Mouse (Mus musculus) inflammation-experienced regulatory T-cells, adult 6 months (primary cell): Measurements from ENCODE around the gene Zfp219. TPM values are rescaled to one million over a fixed set of nuclear protein-coding genes. Genes with fewer than 3 reads are reported as not detected.
A peak's percentile ranks its signal among the peaks of the same experiment; 100 is the strongest.
"Not testable (repeated sequence)": the region's sequence is repeated elsewhere in the genome, so short reads cannot be mapped to it uniquely, and the experiment has no call there.

ENCODE experiments used
- ATAC-seq: one replicate; pipeline ENCODE4 v1.8.0; 2017
- polyA plus RNA-seq, 3 experiments: library from polyadenylated mRNA; unstranded; fragments of 100-300 nt; shearing (Covaris generic); gene quantifications; one replicate each; pipeline ENCODE4 v1.2.1; 2017

Gene Zfp219
- polyA plus RNA-seq = 1 to 10 TPM; 1.4 to 1.9 (median 1.6) TPM

DNA sequence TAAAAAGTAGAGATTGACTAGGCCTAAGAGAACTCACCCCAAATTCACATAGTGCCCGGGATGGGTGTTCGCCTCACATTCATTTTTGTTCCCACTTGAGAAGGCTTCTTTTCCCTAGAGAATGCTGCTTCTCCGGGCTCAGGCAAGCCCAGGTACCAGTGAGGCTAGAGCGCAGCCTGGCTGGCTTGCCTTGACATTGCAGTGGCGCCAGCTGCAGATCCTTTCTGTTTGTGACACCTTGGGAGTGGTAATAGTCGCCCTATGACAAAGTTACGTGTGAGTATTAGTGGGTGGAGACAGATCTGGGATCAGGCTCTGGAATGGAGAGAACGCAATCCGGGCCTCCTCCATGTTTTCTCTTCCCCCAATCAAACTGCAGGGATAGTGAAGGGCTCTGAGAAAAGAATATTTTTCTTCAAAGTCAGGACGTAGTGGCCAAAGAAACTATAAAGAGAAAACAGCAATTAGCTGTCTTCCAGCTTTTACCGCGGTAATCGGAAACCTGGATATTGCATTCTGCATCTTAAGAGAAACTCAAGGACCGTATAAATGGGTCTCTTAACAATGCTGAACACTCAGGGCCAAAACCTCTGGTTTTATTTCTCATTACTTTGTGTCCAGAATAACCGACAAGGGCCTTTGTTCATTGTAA, at the start of gene Zfp219:
Gene Zfp219 (minus strand): TSS at position 248 of the 652 bp plus-strand sequence.
- ATAC-seq = peak; percentile 13

DNA sequence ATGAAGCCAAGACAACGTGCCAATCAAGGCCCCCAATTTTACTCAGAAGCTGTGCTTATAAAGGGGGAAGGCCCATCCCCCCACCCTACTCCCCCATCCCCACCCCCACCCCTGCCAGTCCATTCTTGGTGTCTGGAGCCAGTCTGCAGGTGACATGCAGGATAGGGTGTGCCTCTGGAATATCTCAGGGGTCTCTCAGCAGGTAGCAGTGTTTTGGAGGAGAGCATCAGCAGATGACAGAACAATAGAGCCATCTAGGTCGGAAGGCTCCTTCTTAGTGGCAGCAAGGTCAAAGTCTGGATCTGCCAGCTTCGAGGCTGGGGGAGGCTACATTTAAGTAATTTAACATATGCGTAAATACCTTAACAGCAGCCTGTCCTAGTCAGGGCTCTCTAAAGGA, 45.6 kb upstream of the Zfp219 start:
- ATAC-seq = no peak

DNA sequence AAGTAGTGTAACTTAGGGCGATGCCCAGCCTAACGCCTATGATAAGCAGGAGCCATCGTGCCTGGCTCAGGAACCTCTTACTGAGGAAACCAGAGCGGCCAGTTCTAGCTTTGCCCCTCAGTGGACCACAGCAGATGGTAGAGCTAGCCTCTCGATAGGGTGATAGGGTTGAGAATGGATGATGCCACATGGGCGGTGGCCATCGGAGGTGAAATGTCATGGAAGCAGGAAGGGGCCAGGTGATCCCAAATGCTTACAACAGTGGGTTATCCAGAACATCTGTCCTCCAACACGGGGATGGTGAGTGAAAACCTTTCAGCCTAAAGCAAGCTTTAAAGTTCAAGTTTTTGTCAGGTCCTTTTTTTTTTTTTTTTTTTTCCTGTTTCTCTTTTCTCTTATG, 41.3 kb upstream of the Zfp219 start:
- no peak for ATAC-seq

DNA sequence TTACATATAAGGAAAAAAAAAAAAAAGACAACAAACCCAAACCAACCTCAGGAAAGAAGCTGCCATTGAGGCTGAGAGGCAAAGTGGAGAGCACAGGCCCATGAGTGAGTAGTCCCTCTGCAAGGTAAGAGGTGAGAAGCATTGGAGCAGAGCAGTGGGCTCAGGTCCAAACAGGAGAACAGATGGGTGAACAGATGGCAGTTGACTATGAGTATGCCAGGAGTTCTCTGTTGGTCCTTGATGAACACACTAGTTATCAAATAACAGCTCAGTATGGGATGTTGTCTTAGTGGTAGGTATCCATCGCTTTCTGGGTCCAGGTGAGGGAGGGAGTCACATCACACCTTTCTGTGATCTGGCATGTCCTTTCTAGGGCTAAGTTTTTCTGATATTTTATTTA, 40.3 kb upstream of the Zfp219 start:
- no peak for ATAC-seq

DNA sequence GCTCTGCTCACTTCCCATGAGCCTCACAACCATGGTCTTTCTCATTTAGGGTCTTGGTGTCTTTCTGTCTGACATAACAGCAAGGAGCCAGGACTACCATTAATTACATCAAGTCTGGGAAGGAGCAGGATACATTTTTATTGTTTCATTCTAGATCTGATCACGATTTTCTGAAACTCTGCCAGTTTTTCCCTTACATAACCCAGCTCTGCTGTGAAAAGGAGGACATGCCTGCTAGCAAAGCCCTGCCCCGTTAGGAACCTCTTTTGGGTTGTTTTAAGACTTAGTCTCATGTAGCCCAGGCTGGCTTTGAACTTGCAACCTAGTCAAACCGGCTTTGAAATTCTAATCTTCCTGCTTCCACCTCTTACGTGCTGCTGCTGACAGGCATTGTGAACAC, 39.4 kb upstream of the Zfp219 start:
- no peak for ATAC-seq

DNA sequence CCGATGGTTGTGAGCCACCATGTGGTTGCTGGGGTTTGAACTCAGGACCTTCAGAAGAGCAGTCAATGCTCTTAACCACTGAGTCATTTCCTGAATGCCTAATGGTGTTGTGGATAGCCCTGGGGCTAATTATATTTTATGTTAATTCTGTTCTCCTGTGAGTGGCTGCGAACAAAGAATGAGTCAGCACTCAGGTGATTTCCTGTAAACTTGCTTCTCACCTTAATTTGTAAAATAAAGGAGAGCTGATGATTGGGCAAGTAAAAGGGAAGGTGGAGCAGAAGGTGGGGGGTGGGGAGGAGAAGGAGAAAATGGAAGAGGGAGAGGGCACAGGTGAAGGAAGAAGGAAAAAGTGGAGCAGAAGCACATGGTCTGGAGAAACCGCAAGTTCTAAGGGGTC, 32.2 kb upstream of the Zfp219 start:
- not testable (repeated sequence) for ATAC-seq

DNA sequence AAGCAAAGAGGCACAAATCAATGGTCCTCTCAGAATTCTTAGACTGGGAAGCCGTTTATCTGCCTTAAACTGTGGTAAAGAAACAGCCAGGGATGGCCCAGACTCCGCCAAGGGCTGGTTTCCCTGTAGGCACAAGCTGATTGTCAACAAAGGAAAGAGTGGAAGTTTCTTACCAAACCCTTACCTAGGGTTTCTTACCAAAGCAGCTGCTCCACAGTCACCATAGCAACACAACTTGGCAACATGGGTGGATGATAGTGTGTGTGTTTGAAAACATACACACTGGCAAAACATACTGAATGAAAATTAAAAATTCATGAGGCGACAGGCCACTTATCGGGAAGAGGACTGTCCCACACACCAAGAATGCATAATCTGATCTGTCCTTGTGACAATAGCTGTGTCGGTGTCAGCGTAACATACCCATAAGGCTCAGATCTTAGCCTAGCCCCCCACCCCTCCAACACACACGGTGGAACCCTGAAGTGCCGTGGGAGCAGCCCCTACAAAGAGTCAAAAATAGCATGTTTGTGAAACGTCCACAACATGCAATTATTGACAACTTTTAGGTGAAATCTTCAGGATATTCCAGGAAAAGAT, 25.5 kb upstream of the Zfp219 start:
- ATAC-seq = no peak

DNA sequence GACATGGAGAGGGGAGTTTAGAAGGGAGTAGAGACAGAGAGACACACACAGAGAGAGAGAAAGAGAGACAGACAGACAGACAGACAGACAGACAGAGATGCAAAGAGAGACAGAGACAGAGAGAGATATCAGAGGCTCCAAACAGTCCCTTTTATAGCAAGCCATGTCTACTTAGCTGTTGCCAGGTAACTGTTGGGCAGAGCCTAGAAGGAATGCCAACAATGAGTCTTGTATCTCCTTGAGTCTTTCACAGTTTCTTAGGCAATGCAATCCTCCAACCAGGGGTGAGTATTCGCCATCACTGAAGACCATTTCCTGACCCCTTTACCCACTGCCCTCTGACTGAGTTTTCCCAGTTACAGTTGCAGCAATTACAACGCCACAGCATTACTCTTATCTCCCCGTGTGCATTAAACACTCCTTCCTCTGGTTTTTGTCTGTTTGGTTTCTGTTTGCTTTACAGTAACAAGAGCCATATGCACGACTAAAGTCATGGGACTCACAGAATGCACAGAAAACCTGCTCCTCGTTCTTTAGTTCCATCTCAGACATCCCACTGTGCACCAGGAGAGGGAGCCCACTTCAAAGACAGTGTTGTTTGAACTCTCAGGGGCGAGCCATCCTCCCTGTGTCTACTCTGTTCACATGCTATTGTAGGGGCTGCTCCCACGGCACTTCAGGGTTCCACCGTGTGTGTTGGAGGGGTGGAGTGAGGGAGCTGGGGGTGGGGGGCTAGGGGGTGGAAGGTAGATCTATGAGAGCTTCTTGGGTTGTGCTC, 24.6 kb upstream of the Zfp219 start:
- no peak for ATAC-seq

DNA sequence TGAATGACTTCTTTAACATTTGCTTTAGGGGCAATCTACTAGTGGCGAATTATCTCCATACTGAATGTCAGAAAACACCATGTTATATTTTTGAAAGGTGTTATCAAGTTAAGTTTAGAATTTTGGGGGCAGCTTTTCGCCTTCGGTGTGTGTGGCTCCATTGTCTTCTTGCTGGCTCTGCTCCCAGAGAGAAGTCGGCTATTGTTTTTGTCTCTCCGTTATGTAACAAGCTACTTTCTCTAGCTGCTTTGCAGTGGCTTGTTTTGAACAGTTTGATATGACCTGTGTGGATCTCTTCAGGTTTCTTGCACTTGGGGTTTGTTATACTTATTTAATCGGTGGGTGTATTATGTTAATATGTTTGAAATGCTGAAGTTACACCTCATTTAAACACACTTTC, 22.9 kb upstream of the Zfp219 start:
- no peak for ATAC-seq

DNA sequence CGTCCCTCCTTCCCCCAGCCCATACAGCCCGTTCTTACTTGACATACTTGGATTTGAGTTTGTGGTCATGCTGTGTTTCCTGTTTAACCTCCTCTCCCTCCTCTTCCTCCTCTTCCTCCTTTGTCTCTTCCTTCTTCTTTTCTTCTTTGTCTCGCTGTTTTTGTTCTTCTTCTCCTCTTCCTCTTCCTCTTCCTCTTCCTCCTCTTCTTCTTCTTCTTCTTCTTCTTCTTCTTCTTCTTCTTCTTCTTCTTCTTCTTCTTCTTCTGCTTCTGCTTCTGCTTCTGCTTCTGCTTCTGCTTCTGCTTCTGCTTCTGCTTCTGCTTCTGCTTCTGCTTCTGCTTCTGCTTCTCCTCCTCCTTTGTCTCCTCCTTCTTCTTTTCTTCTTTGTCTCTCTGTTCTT, 21.8 kb upstream of the Zfp219 start, which contains the start of gene Olfr221:
Gene Olfr221 (minus strand): TSS at position 101 of the 400 bp plus-strand sequence.
- not testable (repeated sequence) for ATAC-seq

DNA sequence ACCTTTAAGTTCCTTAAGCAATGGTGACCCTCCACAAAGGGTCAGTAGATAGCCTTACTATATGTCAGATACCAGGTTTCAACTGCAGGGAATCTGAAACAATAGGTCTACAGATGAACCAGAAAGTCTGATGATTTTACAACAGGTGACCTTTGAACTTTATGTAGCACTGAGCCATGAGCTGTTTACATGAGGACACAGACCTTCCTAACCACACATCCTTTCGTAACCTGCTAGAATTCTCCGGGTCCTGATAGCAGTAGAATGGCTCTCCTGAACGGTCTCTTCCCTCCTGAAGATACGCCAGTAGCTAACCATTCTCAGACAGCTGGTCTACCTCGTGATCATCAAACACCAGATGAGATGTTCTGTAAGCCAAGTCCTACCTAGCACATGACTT, 18.8 kb upstream of the Zfp219 start:
- no peak for ATAC-seq

DNA sequence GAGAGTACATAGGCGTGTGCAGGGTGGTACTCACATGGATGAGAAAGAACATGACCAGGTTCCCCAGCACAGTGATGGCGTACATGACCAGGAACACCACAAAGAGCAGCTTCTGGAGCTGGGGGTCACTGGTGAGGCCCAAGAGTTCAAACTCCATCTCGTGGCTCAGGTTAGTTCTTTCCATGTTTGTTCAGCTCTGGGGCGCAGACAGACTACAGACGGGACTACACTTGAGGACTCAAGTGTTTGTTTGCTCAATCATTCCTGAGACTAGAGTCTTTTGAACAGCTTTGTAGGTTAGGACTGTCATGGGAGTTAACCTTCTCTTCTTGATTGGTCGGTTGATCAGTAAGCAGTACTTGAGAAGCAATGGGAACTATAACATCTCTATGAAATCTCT, 15.4 kb upstream of the Zfp219 start:
- ATAC-seq = no peak

DNA sequence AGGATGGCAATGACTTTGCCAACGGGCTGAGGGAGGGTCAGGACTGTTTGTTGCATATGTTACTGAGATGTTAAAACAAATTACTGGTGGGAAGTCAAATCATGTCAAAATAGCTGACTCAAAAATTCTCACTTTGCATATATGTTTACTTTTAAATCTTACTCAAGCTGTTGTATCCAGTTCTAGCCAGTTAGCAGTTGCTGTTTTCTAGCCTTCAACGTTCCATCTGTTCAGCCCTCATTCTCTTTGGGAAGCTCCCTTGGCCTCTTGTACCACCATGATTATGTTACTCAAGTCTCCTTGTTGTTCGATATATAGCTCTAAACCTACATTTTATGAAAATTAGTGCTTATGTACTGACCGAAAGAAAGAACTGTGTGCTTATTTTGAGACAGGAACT, 5.8 kb upstream of the Zfp219 start:
- ATAC-seq = no peak

DNA sequence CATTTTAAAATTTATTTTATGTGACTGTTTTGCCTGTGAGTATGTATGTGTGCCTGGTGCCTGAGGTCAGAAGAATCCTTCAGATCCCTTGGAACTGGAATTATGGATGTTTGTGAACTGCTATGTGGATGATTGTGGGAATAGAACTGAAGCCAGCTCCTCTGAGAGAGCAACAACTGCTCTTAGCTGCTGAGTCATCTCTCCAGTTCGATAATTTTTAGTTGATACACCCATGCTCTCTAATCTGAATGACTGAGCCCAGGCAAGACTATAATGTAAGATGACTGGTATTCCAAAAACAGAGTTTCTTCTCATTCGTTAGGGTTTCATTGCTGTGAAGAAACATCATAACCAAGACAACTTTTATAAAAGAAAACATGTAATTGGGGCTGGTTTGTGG, 3.6 kb upstream of the Zfp219 start:
- ATAC-seq = no peak

DNA sequence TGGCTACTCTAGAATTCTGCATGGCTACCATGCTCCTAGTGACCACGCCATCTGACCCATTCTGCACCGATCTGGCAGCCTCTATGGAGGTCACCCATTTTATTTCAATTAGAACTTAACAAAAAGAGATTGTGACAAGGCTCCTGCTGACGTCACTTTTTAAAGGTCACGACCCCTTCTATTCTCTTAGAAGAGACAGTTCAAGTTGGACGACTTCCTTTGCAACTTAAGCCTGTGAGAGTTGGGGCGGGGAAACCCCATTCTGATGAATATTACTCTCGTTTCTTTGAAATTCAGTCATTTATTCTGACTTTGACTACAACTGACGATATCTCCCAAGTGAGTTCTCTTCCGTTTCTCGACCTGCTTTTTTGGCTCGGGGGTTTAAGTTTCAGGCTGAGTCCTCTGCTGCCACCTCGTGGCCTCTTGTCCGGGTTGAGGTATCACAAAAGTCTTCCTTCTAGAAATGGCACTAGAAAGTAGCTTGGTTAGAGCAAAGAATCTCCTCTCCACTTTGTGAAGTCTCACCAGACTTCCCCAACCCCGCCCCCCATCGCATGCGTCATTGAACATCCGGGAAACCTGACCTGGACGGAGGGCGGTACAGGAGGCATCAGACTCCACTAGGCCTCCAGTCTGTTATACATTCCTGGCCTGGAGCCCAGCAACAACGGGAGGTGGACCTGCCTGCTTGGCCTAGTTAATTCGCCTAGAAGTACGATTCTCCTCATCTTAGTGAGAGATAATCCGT, 2.4 kb upstream of the Zfp219 start:
- peak; percentile 61 for ATAC-seq

DNA sequence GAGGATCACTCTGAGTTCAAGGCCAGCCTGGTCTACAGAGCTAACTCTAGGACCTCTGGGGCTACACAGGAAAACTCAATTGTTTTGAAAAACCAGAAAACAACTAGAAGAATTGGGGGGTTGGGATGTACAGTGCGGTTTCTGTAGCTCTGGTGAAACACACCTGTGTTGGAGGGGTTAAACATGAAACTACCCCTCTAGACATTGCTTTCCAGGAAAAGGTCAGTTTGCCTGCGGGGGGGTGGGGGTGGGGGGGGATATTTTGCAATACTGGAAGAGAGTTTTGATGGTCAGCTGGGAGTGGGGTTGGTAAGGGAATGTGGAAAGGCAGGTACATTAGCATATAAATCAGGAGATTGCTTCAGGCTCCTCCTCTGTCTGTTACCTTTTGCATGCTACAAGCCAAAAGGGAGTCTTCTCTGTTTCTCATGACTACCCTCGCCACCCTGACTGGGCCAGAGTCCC, 1.7 kb upstream of the Zfp219 start:
- ATAC-seq = no peak

DNA sequence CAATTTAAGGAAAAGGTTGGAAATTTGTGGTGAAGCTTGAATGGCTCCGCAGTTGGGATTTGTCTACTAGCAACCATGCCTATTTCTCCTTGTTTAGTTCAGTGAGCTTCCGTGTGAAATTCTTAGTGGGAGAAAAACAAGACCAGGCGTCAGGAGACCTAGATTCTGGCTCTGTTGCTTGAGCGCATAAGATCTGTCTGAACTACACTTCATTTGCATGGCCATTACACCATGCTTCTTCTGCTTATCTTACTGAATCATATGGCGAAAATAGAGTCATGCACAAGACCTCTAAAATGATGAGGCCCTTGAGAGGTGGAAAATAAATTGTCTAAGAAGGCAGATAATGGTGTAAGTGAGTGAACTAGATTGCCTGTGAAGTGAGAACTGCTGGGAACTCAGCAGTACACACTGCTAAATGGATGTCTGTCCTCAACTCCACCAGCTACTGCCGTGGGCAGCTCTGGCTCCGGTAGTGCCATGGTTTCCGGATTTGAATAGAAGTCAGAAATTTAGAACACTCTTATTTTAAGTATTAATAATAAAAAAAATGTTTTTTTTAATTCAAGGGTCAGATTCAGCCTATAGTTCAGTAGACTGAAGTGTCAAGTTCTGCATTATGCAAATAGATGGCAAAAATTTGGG, 1.2 kb upstream of the Zfp219 start:
- ATAC-seq = no peak

DNA sequence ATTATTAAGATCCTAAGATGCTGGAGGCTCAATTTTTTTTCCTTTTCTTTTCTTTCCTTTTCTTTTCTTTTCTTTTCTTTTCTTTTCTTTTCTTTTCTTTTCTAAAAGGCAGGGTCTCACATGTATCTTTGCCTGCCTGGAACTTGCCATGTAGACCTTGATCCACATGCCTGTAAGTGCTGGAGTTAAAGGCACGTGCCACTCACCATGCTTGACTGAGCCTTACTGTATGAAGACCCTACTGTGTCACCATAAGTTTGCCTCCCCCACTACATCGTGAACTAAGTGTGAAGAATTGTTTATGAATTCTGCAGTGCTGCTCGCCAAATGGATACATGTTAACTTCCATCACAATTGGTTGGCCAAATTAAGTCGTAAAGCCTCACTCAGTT, 601 bp upstream of the Zfp219 start:
- no peak for ATAC-seq

DNA sequence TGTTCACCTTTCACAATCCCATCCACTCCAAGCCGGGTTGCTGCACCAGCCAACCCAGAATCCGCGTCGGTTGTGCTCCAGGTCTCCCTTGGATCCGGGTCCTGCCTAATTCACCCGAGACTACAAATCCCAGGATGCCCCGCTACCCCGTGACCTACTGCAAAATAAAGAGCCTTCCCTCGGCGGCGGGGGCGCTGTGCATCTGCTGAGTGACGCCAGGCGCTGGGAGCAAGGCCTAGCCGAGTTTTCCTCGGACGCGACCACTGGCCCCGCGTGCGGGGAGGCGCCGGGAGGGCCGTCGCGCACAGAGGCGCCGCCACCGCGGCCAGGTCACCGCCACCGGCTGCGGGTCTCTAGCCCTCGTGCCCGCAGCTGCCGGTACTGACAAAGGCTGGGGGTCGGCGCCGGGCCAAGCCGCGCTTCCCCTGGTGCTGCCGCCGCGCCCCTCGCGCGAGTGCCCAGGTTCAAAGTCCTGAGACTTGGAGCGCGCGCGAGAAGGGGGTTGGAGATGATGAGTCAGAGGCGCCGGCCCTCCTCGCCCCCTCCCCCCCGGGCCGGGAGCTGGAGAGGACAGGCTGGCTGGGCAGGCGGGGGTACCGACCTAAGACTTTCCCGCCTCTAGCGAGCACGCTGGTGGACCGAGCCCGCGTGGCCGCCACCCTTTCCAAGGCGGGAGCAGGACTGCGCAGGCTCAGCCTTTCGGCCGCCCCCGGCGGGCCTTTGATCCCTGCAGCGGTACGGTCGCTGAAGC, 768 bp downstream of the Zfp219 start:
- ATAC-seq = peak; percentile 76

DNA sequence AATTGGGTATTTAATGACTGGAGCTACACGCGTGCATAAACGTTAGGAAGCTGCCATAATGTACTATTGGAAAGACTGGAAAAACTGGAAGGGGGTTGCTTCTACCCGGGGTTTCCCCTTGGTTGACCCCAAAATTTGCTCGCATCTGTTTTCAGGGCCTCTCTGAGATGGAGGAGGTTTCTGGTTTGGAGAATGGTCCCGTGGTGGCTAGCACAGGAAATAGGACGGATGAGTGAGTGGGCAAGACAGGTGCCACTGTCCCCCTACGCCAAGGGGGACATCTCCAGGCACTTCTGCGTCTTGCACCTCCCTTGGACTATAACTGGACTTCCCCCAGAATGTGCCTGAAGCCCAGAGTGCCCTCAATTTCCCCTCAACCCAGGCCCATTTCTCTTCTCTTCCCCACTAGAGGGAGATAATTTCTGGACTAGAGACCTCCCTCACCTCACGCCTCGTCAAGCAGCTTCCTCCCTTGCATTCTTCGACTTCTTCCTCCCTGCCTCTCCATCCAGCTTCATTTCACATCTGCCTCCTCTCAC, 1.4 kb downstream of the Zfp219 start:
- peak; percentile 20 for ATAC-seq

DNA sequence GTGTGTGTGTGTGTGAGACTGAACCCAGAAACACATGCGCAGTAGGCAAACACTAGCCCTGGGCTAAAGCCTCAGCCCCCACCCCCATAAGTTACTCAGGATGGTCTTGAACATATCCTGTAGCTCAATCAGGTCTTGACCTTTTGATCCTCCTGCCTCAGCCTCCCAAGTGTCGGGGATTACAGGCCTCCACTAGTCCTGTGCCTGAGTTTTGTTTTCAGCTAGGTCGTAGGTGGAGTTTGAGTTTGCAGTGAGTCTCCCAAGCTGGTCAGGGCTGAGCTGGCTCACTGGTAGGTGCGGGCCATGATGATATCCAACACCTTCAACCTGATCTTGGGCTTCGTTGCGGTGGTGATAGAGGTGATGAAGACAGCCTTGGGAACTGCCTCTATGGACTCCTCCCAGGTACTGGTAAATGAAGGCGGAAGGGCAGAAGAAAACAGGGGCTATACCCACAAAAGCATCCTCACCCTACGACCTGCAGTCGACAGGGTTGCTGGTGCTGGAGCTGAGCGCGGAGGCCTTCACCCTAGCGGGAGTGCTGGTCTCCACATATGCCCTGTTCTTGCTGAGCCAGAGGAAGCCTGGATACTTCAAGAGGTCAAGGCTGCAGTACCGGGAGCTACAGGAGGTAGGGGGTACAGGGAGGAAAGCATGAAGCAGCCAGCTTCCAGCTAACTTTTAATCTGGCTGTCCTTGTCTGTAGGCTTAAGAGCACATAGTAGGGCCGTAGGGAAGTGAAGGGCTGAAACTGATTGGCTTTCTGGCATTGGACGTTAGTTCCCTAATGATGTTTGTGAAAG, 2.1 kb downstream of the Zfp219 start:
- ATAC-seq = no peak
